In genomic region chr5:121838341-121839127, GRCm38 (mm10) we compare ENCODE assay signal across 8 mouse cellular contexts. TPM values are rescaled to one million over a fixed set of nuclear protein-coding genes. Genes with fewer than 3 reads are reported as not detected.
DNase-seq lines count a peak whose midpoint lies in the region; ATAC-seq and TF ChIP-seq lines count a peak whose summit lies in the region.

No protein-coding gene starts in this region.

- peak; percentile 22 for TF ChIP-seq POLR2A in bone marrow, adult 2 months (IDR thresholded peaks at IDR 0.05; ENCODE audit: borderline replicate concordance, control insufficient read depth, low read depth, low read length)

- H3K27me3 ChIP-seq in liver, embryonic 15.5 days = peaks cover 49% of the 10 kb centered on the region
- peaks cover 49% of the 10 kb centered on the region for H3K27me3 ChIP-seq in neural tube, embryonic 12.5 days (replicated peaks)

- peak overlapping the region; percentile 96 for H3K27ac ChIP-seq in bone marrow, adult 2 months (ENCODE audit: control insufficient read depth, insufficient read depth, low read depth, low read length, poor library complexity)
- peak overlapping the region; percentile 89 for H3K27ac ChIP-seq in liver, embryonic 15.5 days (replicated peaks)
- H3K27ac ChIP-seq in neural tube, embryonic 12.5 days = no peak overlapping the region

- H3K9me3 ChIP-seq in liver, embryonic 15.5 days (replicated peaks) = no peaks in the 10 kb centered on the region
- H3K9me3 ChIP-seq in neural tube, embryonic 12.5 days = no peaks in the 10 kb centered on the region

- no peak for ATAC-seq in liver, embryonic 15.5 days (ENCODE audit: insufficient read depth)
- ATAC-seq in neural tube, embryonic 12.5 days (ENCODE audit: low FRiP score, low read depth) = no peak

- H3K9ac ChIP-seq in liver, embryonic 15.5 days = peak overlapping the region; percentile 62
- no peak overlapping the region for H3K9ac ChIP-seq in neural tube, embryonic 12.5 days

- H3K4me1 ChIP-seq in bone marrow, adult 2 months (ENCODE audit: control insufficient read depth, insufficient read depth, low read length) = peaks cover 1% of the 10 kb centered on the region; the same call in 1 of the 2 replicates
- H3K4me1 ChIP-seq in liver, embryonic 15.5 days (replicated peaks) = peaks cover 82% of the 10 kb centered on the region
- peaks cover 57% of the 10 kb centered on the region for H3K4me1 ChIP-seq in neural tube, embryonic 12.5 days

- H3K4me3 ChIP-seq in bone marrow, adult 2 months (replicated peaks; ENCODE audit: control insufficient read depth, low read depth, low read length) = peak overlapping the region; percentile 47
- peak overlapping the region; percentile 83 for H3K4me3 ChIP-seq in liver, embryonic 15.5 days (replicated peaks)
- peak overlapping the region; percentile 24 for H3K4me3 ChIP-seq in neural tube, embryonic 12.5 days

- no peaks in the 10 kb centered on the region for H3K36me3 ChIP-seq in liver, embryonic 15.5 days (replicated peaks)
- no peaks in the 10 kb centered on the region for H3K36me3 ChIP-seq in neural tube, embryonic 12.5 days

- TF ChIP-seq CTCF in bone marrow, adult 2 months (IDR thresholded peaks at IDR 0.05; ENCODE audit: control insufficient read depth, insufficient read depth, low read length) = no peak

- WGBS in bone marrow, adult 2 months = under 1% methylated on average over 46 of the region's 46 CpGs
- 1% methylated on average over 46 of the region's 46 CpGs for WGBS in liver, embryonic 15.5 days (ENCODE audit: insufficient replicate concordance)
- WGBS in neural tube, embryonic 12.5 days = under 1% methylated on average over 46 of the region's 46 CpGs

- H3K4me2 ChIP-seq in liver, embryonic 15.5 days = peak overlapping the region; percentile 99
- peak overlapping the region; percentile 95 for H3K4me2 ChIP-seq in neural tube, embryonic 12.5 days (replicated peaks)

- peak; percentile 48 for DNase-seq in embryo, embryonic 10.5 days (ENCODE audit: low spot score)
- DNase-seq in embryo, embryonic 10 days (ENCODE audit: low spot score) = no peak
- DNase-seq in gastrocnemius, adult 8-10 months (ENCODE audit: low spot score in 2 of 2) = peak; percentile 39 to 44
- DNase-seq in induced T-regulatory cell, adult 2 months (ENCODE audit: low read depth) = peak; percentile 87
- DNase-seq in thymus, postnatal 36 days = peak; percentile 54 to 57

RNA-seq across cellular contexts. Expression of gene Sh2b3, which starts 1.1 kb away (rescaled TPM):
- polyA plus RNA-seq in bone marrow, adult 2 months (2011; ENCODE audit: insufficient read depth, insufficient read length, low replicate concordance, missing spikeins) = 17.1 and 36.8 TPM in 2 replicates
- total RNA-seq in gastrocnemius, adult 8-10 months (2022) = 10 to 100 TPM; 11.4 to 13.1 (median 12.3) TPM
- 6.7 and 7.7 TPM in 2 replicates for polyA plus RNA-seq in liver, embryonic 15.5 days (2015; fragmentation: Nextera tagmentation; extraction: Ambion mirVana)
- polyA plus RNA-seq in neural tube, embryonic 12.5 days (2016; fragmentation: Nextera tagmentation; extraction: Ambion mirVana) = 11.3 and 12.9 TPM in 2 replicates

RNA-seq across cellular contexts. Expression of gene Pheta1, which starts 10.2 kb away (rescaled TPM):
- polyA plus RNA-seq in bone marrow, adult 2 months (2011; ENCODE audit: insufficient read depth, insufficient read length, low replicate concordance, missing spikeins) = 2.6 and 6.7 TPM in 2 replicates
- total RNA-seq in gastrocnemius, adult 8-10 months (2022) = 1 to 10 TPM; 5.0 to 5.7 (median 5.2) TPM
- 3.9 and 4.5 TPM in 2 replicates for polyA plus RNA-seq in liver, embryonic 15.5 days (2015; fragmentation: Nextera tagmentation; extraction: Ambion mirVana)
- 47.1 and 49.8 TPM in 2 replicates for polyA plus RNA-seq in neural tube, embryonic 12.5 days (2016; fragmentation: Nextera tagmentation; extraction: Ambion mirVana)

Comparison
In these comparisons a context has a peak if more than half of its experiments do, and no peak if none do; other contexts are left out.
1. H3K4me3 ChIP-seq: peak in every context shown above with its lines; median percentile 83 in liver, embryonic 15.5 days; 47 in bone marrow, adult 2 months; 24 in neural tube, embryonic 12.5 days.